Mouse (Mus musculus) testis, adult 2 months (tissue): ENCODE results near the gene Hsph1. TPM values are rescaled to one million over a fixed set of nuclear protein-coding genes. Genes with fewer than 3 reads are reported as not detected.
A peak's percentile ranks its signal among the peaks of the same experiment; 100 is the strongest.

Source experiments
- H3K27ac ChIP-seq: fragments of 200-500 bp; 2 replicates; pipeline ENCODE4 v1.5.1; 2012; ENCODE audit warnings: low read depth, low read length; ENCODE audit not compliant: control insufficient read depth, insufficient read depth
- H3K27me3 ChIP-seq: fragments of 200-500 bp; 2 replicates; pipeline ENCODE4 v1.6.1; 2012; ENCODE audit warnings: mild to moderate bottlenecking, low read length, moderate library complexity; ENCODE audit not compliant: control insufficient read depth, insufficient read depth
- H3K36me3 ChIP-seq: fragments of 200-500 bp; 2 replicates; pipeline ENCODE4 v1.6.1; 2012; ENCODE audit warnings: mild to moderate bottlenecking, low read length; ENCODE audit not compliant: control insufficient read depth, insufficient read depth
- H3K4me1 ChIP-seq: fragments of 200-500 bp; 2 replicates; pipeline ENCODE4 v1.6.1; 2012; ENCODE audit warnings: low read length; ENCODE audit not compliant: control insufficient read depth, insufficient read depth
- H3K4me3 ChIP-seq: fragments of 200-500 bp; 2 replicates; pipeline ENCODE4 v1.5.1; 2012; ENCODE audit warnings: low read depth, mild to moderate bottlenecking, low read length, moderate library complexity, mixed read lengths; ENCODE audit not compliant: control insufficient read depth
- CTCF ChIP-seq: fragments of 200-500 bp; IDR thresholded peaks from 2 replicates; pipeline ENCODE4 v1.5.1; 2012; ENCODE audit warnings: low read depth, mild to moderate bottlenecking, inconsistent platforms, low read length, moderate library complexity; ENCODE audit not compliant: control insufficient read depth, insufficient read depth, insufficient replicate concordance
- POLR2A ChIP-seq: fragments of 200-500 bp; IDR thresholded peaks from 2 replicates; pipeline ENCODE4 v1.6.1; 2012; ENCODE audit warnings: low read depth, mild to moderate bottlenecking, inconsistent platforms, low read length, moderate library complexity; ENCODE audit not compliant: control insufficient read depth
- polyA plus RNA-seq: library from polyadenylated mRNA; depleted of rRNA; stranded (reverse); fragments of >200 nt; gene quantifications from 2 replicates; pipeline ENCODE4 v1.2.3, GENCODE M21; 2012

Hsph1 gene
- polyA plus RNA-seq, 1 experiment: 22.7 TPM

DNA sequence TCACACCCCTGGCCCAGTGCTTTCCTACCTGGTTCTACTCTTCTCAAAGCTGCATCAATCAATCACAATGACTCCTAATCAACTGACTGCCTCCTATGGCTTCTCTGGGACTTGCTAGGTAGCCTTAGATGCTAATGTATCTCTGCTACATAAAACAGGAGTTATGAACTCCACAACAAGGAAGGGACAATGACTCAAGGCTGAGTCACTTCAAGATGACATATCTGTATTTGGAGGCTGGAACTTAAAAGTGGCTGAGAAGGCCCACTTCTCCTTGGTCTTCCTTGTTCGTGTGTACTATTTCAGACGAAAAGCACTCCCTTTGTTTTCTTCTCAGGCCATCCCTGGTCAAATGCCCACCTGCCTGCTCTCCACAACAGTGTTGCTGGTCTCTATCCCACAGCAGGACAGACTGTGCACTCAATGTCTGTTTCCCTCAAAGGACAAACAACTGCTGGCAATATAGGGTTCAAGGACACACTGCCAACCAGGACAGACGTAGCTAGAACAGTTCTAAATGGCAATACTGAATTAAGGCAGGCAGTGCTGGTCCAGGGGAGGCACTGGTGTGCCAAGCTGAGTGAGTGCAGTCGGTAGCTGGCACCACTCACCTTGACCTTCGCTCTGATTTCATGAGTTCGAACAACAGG is 18.3 kb downstream of the Hsph1 start:
- Histone ChIP-seq H3K4me1 (no peaks in the 10 kb centered on the region), H3K27ac (no peak overlapping the region), H3K4me3 (peak overlapping the region; percentile 20), H3K36me3 (peaks cover 6% of the 10 kb centered on the region; the same call in 1 of the 2 replicates), H3K27me3 (no peaks in the 10 kb centered on the region)
- TF ChIP-seq POLR2A (no peak), CTCF (no peak)

DNA sequence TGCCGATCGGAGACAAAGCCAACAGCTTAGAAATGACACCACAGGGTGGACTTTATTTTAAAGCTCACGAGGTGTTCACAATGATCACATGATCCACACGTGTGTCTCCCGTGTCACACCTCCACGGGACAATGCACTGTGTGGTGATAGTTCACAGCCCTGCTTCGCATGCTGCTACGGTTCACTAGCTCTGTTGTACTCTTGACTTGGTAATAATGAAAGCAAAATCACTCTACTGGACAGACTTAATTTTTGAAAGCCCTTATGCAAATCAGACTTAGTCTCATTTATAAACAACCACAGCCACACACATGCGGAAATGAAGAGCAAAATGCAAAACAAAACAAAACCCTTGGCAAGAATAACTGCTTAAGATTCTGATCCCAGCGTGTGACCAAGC is 19.4 kb downstream of the Hsph1 start:
- Histone ChIP-seq H3K27me3 (no peaks in the 10 kb centered on the region), H3K4me3 (no peak overlapping the region), H3K27ac (no peak overlapping the region), H3K36me3 (peaks cover 6% of the 10 kb centered on the region; the same call in 1 of the 2 replicates), H3K4me1 (no peaks in the 10 kb centered on the region)
- TF ChIP-seq CTCF: no peak
- no peak for TF ChIP-seq POLR2A

DNA sequence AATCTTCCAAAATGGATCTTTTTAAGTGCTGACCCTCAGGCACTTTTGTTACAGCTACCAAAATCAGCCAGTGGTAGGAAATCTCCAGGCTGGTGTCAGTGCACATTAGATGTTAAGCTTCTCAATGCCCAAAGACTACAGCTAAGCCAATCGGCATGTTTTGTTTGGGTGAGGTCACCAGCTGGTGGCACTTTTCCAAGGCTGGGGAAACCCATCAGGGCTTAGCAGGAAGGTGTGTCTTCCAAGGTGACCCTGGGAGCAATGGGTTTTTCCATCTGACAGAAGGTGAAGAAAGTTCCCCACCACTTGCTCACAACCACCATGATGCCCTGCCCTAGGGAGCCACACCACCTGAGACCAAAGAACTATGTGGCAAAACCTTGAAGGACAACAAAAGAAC is 20.0 kb downstream of the Hsph1 start:
- peaks cover 4% of the 10 kb centered on the region; the same call in 1 of the 2 replicates for H3K36me3 ChIP-seq
- H3K27me3 ChIP-seq: no peaks in the 10 kb centered on the region
- no peaks in the 10 kb centered on the region for H3K4me1 ChIP-seq
- no peak overlapping the region for H3K4me3 ChIP-seq
- TF ChIP-seq POLR2A: no peak
- no peak for TF ChIP-seq CTCF
- H3K27ac ChIP-seq: no peak overlapping the region

DNA sequence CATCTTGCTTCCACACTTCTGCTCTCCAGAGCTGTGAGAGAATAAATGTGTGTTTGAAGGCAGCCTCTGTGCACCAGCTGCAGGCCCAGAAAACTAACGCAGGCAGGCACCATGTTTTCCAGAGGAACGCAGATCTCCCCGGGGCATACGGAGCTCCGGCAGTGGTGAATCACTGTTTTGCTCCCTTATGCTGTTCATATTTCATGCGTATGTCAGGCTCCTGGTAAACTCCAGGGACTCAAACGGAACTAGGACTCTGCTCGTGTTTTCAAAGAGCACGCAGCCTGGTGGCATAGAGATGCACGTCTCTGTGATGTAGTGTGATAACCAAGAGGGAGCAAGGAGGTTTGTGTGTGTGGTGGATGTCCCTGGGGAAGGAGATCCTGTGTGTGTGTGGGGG is 23.4 kb downstream of the Hsph1 start:
- H3K36me3 ChIP-seq: no peaks in the 10 kb centered on the region; the same call in 1 of the 2 replicates
- no peaks in the 10 kb centered on the region for H3K4me1 ChIP-seq
- no peak overlapping the region for H3K27ac ChIP-seq
- H3K4me3 ChIP-seq: no peak overlapping the region
- no peaks in the 10 kb centered on the region for H3K27me3 ChIP-seq
- no peak for TF ChIP-seq POLR2A
- TF ChIP-seq CTCF: no peak

DNA sequence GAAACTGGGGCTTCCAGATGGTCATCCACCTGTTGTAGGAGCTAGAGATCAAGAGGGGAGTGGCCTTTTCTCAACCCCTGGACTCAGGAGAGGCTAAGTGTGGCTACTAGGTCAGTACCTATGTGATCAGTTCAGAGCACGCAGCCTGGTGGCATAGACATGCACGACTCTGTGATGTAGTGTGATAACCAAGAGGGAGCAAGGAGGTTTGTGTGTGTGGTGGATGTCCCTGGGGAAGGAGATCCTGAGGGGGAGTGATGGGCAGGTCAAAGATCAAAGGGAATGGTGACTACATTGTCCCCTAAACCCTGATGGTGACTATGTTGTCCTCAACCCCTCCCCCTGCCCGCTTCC is 24.0 kb downstream of the Hsph1 start:
- no peaks in the 10 kb centered on the region for H3K27me3 ChIP-seq
- H3K4me3 ChIP-seq: no peak overlapping the region
- no peak for TF ChIP-seq CTCF
- no peak for TF ChIP-seq POLR2A
- no peaks in the 10 kb centered on the region for H3K4me1 ChIP-seq
- H3K27ac ChIP-seq: no peak overlapping the region
- no peaks in the 10 kb centered on the region; the same call in 1 of the 2 replicates for H3K36me3 ChIP-seq

DNA sequence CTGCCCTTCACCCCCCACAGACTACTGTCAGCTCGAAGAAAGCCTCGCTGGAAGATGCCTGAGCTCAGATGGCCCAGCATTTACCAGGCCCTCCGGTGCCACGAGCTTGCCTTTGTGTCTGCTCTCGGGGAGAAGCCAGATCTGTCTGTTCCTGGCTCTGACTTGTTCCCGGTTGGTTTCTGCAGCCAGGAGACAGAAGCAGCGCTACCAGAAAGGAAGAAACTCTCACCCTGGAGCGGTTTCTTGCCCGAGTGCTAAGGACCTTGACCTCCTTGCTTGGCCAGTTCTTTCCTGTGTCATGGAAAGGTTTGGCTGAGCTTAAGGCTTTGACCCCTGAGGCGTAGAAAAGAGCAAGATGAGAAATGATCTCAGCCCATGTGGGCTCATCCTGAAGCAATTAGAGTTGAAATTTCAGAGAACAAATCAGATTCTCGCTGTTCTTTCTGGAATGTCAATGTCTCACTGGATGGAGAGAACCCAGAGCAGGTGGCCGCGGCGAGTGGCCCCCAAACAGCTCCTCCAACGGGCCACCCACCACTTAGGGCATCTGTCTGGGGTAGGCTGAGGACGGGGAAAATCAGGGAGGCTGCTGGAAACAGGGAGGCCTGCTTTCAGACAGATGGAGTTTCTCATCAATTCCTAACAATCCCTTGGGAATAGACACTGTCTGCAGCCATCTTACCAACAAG is 24.6 kb downstream of the Hsph1 start:
- TF ChIP-seq POLR2A (no peak), CTCF (no peak)
- no peaks in the 10 kb centered on the region for H3K27me3 ChIP-seq

DNA sequence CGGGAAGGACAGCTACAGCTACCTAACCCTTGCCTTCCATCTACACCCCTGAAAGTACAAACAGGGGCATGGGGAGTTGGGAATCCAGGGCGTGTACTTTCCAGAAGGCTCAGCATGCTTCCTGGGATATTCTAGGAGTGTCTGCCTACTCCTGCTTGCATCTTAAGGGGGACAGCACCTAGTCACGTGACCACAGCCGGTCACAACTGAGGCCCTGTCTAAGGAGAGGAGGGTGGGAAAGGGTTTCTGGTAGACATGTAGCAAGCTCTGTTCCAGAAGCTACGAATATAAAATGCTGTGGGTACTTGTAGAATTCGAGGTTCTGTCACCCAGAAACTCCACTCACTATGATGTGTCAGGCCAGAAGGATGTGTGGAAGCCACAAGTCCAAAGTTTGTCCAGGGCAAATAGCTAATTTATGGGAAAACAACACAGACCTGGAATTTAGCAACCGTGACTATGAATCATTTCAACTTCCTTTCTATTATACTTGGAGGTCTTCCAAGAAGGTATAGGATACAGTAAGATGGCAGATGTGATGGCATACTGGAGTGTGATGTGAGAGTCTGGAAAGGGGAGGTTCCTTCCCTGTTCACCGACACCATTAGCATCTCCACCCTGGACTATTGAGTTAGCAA is 29.0 kb downstream of the Hsph1 start:
- TF ChIP-seq POLR2A (no peak), CTCF (no peak)
- Histone ChIP-seq H3K27ac (no peak overlapping the region), H3K4me3 (no peak overlapping the region), H3K4me1 (no peaks in the 10 kb centered on the region), H3K36me3 (no peaks in the 10 kb centered on the region), H3K27me3 (no peaks in the 10 kb centered on the region)

More for the DNA sequence above, 24.6 kb downstream of the Hsph1 start:
- Histone ChIP-seq H3K4me3 (no peak overlapping the region), H3K4me1 (no peaks in the 10 kb centered on the region), H3K36me3 (no peaks in the 10 kb centered on the region; the same call in 1 of the 2 replicates), H3K27ac (no peak overlapping the region; the same call in 1 of the 2 replicates)
